Comparison of ENCODE assay signal across 29 mouse cellular contexts in genomic region chr7:38054246-38054645, GRCm38 (mm10). TPM values are rescaled to one million over a fixed set of nuclear protein-coding genes. Genes with fewer than 3 reads are reported as not detected.
DNase-seq lines count a peak whose midpoint lies in the region; ATAC-seq lines count a peak whose summit lies in the region.
"Had no signal": no experiment of that assay in that cellular context is flagged by ENCODE, and none has a peak within 500 bp of the region (broad histone marks: within the 10 kb centered on the region; RNA-seq: fewer than 3 reads in every experiment).

No protein-coding gene starts in this region.

- no peak overlapping the region for H3K9ac ChIP-seq in intestine, embryonic 16.5 days (ENCODE audit: low read depth, low read length)
- H3K9ac ChIP-seq: embryonic facial prominence, embryonic 12.5 days; embryonic facial prominence, embryonic 15.5 days; forebrain, postnatal 0 days; heart, embryonic 12.5 days; heart, embryonic 15.5 days; hindbrain, embryonic 13.5 days had no signal

- no peak for ATAC-seq in cerebellum, adult (ENCODE audit: insufficient number of reproducible peaks, low FRiP score, low TSS enrichment)
- ATAC-seq in intestine, embryonic 16.5 days, result no peak
- ATAC-seq: activated CD4-positive, CD25-positive, alpha-beta regulatory T cell, adult 4 months; forebrain, embryonic 14.5 days; forebrain, postnatal 0 days; hindbrain, embryonic 16.5 days had no signal

- no peak overlapping the region for H3K27ac ChIP-seq in intestine, embryonic 16.5 days (ENCODE audit: low read length)
- H3K27ac ChIP-seq: embryonic facial prominence, embryonic 12.5 days; embryonic facial prominence, embryonic 15.5 days; gastrocnemius, adult 2 months; heart, embryonic 15.5 days; hindbrain, embryonic 10.5 days; hindbrain, embryonic 13.5 days had no signal

- H3K9me3 ChIP-seq in intestine, embryonic 16.5 days (ENCODE audit: control insufficient read depth, low read length), result no peaks in the 10 kb centered on the region
- H3K9me3 ChIP-seq: embryonic facial prominence, embryonic 12.5 days; embryonic facial prominence, embryonic 15.5 days; G1E; heart, embryonic 12.5 days; heart, embryonic 15.5 days; hindbrain, embryonic 10.5 days; hindbrain, embryonic 13.5 days had no signal

- peak; percentile 56 to 59 for DNase-seq in cerebellum, postnatal 10 days
- DNase-seq in lung, postnatal 10 days, result peak; percentile 9
- no peak for DNase-seq in lung, postnatal 25 days (ENCODE audit: low spot score)
- peak; percentile 31 for DNase-seq in thymus, postnatal 4 days
- no peak for DNase-seq in thymus, postnatal 36 days
- DNase-seq: adrenal gland, adult 8-10 months; adrenal gland, postnatal 25 days; B cell, adult 2 months; cerebellum, adult 18-20 months; cerebellum, adult 9-10 months; cerebellum, postnatal 25 days; forebrain, postnatal 0 days; gastrocnemius, adult 2 months; gastrocnemius, postnatal 14 days; heart, adult 11 months; heart, postnatal 10 days; heart, postnatal 36 days had no signal

- no peaks in the 10 kb centered on the region for H3K36me3 ChIP-seq in intestine, embryonic 16.5 days (ENCODE audit: control insufficient read depth, insufficient read depth, low read length)
- H3K36me3 ChIP-seq: embryonic facial prominence, embryonic 12.5 days; embryonic facial prominence, embryonic 15.5 days; G1E; heart, embryonic 12.5 days; heart, embryonic 15.5 days; hindbrain, embryonic 10.5 days; hindbrain, embryonic 13.5 days had no signal

- no peaks in the 10 kb centered on the region for H3K4me1 ChIP-seq in intestine, embryonic 16.5 days (ENCODE audit: control insufficient read depth, insufficient read depth, low read length)
- H3K4me1 ChIP-seq: embryonic facial prominence, embryonic 12.5 days; embryonic facial prominence, embryonic 15.5 days; hindbrain, embryonic 10.5 days had no signal

- H3K4me2 ChIP-seq in intestine, embryonic 16.5 days (ENCODE audit: low read depth, low read length), result no peak overlapping the region
- H3K4me2 ChIP-seq: embryonic facial prominence, embryonic 12.5 days; embryonic facial prominence, embryonic 15.5 days; heart, embryonic 12.5 days; heart, embryonic 15.5 days; hindbrain, embryonic 13.5 days had no signal

- H3K4me3 ChIP-seq in intestine, embryonic 16.5 days (ENCODE audit: low read length), result no peak overlapping the region
- H3K4me3 ChIP-seq: embryonic facial prominence, embryonic 12.5 days; embryonic facial prominence, embryonic 15.5 days; gastrocnemius, adult 2 months; heart, embryonic 12.5 days; heart, embryonic 15.5 days; hindbrain, embryonic 10.5 days; hindbrain, embryonic 13.5 days had no signal

- WGBS in intestine, embryonic 16.5 days, result 85% methylated on average over 9 of the region's 9 CpGs

- no peaks in the 10 kb centered on the region for H3K27me3 ChIP-seq in intestine, embryonic 16.5 days (replicated peaks; ENCODE audit: control insufficient read depth, insufficient read depth, low read length)
- H3K27me3 ChIP-seq: embryonic facial prominence, embryonic 12.5 days; embryonic facial prominence, embryonic 15.5 days; heart, embryonic 12.5 days; heart, embryonic 15.5 days had no signal

RNA-seq across cellular contexts. Expression of gene Uri1, which starts 30.9 kb away (rescaled TPM):
- polyA plus RNA-seq in intestine, embryonic 16.5 days (2015; fragmentation: Nextera tagmentation; extraction: Ambion mirVana), result 29.6 TPM in 2 replicates

RNA-seq across cellular contexts. Expression of gene Ccne1, which starts 53.1 kb away (rescaled TPM):
- 45.8 and 55.9 TPM in 2 replicates for polyA plus RNA-seq in intestine, embryonic 16.5 days (2015; fragmentation: Nextera tagmentation; extraction: Ambion mirVana)

Comparison
In these comparisons a context has a peak if more than half of its experiments do, and no peak if none do; other contexts are left out.
1. DNase-seq: peak in cerebellum, postnatal 10 days (2 of 2), lung, postnatal 10 days (single experiment) and thymus, postnatal 4 days (single experiment); none in lung, postnatal 25 days (single experiment) and thymus, postnatal 36 days (0 of 2).